Mouse (Mus musculus) retina, postnatal 1 day (tissue): Measurements from ENCODE around the gene Slc35g3.
"Not testable (repeated sequence)": the region's sequence is repeated elsewhere in the genome, so short reads cannot be mapped to it uniquely, and the experiment has no call there.

Experiments
- DNase-seq: peaks from one replicate; pipeline ENCODE4 v3.0.0-alpha.2; 2012

Gene Slc35g3

DNA sequence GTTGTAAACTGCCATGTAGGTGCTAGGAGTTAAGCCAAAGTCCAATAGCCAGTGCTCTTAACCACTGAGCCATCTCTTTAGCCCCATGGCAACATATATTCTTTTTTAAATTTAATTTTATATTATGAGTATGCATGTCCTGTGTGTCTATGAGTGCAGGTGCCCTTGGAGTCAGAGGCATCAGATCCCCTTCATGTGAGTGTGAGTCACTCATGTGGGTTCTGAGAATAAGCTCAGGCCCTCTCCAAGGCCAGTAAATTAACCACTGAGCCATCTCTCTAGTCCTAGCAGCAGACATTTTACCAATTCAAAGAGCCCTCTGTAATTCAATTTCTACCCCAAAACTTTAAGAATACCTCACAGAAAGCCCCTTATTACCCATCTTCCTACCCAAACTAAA, 9.1 kb downstream of the Slc35g3 start:
- DNase-seq: no peak

DNA sequence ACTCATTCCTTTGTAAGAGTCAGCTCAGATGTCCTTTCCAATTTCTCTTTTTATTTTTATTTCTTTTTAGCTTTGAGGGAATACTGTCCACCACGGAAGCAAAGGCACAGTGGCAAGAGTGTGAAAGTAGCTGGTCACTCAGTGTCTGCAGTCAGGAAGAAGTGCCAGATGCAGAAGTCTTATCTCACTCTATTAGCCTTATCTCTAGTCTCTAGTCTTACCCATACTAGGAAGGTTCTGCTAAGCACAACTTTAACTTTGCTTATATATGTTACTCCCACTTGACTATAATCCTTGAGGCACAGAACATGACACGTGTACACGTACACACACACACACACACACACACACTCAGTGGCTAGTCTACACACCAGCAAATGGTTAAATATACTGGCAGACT, 10.1 kb downstream of the Slc35g3 start:
- no peak for DNase-seq

DNA sequence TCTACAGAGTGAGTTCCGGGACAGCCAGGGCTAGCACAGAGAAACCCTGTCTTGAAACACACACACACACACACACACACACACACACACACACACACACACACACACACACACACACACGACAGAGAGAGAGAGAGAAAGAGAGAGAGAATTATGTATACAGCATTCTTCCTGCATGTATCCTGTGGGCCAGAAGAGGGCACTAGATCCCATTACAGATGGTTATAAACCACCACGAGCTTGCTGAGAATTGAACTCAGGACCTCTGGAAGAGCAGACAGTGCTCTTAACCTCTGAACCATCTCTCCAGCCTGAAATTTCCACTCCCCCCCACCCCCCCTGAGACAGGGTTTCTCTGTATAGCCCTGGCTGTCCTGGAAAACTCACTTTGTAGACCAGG, 30.4 kb downstream of the Slc35g3 start:
- DNase-seq: not testable (repeated sequence)

DNA sequence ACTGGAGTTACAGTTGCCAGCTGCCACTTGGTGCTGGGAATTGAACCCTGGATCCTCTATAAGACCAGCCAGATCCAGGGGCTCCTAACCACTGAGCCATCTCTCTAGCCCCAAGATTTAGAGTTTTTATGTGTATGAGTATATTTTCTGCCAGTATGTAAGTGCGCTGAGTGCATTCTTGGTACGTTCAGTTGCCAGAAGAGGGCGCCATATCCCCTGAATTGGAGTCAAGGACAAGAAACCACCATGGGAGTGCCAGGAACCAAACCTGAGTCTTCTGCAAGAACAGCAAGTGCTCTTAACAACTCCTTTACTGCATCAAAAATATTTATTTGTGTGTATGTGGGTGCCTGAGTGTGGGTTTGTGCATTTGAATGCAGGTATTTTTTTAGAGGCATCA, 32.7 kb downstream of the Slc35g3 start:
- peak; percentile 73 for DNase-seq

DNA sequence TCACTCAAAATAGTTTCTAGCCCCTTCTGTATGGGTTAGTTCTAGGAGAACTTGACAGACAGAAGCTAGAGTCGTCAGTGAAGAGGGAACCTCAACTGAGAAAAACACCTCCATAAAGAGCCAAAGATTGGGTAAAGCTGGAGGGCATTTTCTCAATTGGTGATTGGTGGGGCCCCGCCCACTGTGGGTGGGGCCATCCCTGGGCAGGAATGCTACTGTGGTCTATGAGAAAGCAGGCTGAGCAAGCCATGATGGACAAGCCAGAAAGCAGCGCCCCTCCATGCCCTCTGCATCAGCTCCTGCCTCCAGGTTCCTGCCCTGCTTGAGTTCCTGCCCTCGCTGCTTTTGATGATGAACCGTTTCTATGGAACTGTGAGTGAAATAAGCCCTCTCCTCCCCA, 35.8 kb downstream of the Slc35g3 start:
- no peak for DNase-seq

DNA sequence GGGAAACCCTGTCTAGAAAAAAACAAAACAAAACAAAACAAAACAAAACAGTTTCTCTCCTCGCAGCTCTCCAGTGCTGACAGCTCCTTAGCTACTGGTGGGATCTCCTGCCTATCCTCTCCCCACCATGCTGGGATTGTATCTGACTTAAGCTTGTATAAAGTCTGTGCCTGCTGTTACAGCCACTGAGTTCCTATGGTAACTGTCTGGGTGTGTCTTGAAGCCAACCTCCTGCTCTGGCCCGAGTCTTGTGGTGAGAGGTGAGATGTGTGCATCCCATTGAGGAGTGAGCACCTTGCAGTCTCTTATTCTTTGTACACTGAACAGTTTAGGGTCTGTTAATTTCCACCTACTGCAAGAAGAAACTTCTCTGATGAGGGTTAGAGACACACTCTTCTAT, 38.7 kb downstream of the Slc35g3 start:
- DNase-seq: no peak

DNA sequence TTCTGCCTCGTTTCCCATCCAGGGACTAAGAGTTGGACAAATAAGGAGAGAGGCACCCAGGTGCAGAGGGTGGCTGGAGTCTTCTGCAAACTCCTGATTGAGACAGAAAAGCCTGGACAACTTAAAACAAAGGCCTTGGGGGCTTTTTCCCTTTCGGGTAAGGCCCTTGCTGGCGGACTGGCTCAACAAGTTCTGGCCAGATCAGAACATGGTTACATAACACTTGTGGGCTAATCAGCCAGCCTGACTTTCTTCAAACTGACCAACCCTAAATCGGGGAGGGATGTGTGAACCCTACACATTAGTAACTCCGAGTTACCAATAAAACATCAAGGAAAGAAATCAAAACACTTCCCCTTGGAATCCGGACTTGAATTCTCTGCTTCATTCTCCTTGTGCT, 40.9 kb downstream of the Slc35g3 start:
- no peak for DNase-seq

DNA sequence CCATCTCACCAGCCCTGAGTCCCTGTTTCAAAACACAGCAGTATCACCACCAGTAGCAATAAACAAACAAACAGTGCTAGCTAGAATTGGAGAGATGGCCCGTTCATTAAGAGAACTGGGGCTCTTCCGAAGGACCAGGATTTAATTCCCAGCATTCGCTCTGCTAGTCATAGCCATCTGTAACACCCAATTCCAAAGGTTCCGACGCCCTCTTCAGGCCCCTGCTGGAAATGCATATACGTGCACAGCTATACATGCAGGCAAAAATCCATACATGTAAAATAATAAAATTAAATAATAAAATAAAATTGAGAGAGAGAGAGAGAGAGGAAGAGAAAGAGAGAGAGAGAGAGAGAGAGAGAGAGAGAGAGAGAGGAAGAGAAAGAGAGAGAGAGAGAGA, 42.3 kb downstream of the Slc35g3 start:
- no peak for DNase-seq

DNA sequence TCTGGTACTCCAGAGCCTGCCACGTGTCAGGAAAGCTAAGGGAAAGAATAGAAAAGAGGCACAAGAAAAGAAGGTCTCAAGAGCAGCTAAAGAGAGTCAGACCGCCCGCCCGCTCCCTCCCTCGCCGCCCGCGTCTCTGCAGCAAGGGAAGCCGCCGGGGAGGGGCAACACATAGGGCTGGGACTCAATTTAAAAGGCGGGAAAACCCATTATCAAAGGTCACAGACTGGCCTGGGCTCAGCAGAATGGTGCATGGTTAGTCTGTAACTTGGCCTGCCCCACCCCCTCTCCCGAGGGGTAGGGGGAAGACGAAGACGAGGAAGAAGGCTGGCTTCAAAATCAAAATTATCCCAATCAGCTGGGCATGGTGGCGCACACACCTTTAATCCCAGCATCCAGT, 43.1 kb downstream of the Slc35g3 start:
- no peak for DNase-seq

DNA sequence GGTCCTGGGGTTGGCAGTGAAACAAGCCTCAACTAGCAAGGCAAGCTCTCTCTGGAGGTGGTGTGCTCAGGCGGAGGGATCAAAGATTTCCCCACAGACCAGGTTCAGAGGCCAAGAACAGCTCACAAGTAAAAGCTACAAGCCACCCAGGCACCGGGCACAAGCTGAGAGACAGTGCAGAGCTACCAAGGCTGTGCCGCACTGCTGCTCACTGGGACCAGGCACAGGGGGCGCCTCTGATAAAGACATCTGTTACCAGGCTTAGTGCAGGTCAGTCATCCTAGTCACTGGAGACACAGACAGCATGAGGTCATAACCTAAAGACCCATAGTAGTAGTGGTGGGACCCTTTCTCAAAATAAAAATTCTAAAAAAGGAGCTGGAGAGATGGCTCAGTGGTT, 44.8 kb downstream of the Slc35g3 start:
- no peak for DNase-seq

DNA sequence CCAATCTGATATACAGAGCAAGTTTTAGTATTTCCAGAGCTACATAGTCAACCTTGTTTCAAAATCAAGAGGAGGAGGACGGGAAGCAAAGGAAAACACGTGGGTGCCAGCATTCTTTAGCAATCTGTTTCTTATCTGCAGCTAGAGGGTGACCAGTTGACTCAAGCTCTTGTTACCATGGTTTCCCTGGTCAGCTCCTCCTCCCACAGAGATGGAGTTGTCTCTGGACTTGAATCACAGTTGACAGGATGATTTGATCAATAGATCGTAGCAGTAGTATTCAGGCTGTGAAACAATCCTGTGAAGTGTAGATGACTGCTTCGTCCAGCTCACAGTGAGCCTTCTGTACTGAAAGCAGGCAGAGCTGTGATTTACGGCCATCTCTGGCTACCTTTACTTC, 45.8 kb downstream of the Slc35g3 start:
- DNase-seq: no peak

DNA sequence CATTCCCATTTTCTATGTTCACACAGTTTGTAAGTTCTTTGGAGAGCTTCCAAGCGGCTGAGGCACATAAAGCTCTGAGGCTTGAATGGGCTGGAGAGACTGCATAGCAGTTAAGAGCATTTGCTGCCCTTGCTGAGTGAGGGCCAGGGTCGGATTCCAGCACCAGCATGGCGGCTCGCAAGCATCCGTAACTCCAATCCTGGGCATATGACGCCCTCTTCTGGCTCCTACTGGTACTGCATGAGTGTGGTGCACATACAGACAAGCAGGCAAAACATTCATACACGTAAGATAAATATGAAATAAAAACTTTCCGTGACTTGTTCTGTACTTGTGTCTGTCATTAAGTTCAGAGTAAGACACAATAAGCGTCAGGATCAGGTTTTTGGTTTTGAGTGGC, 46.3 kb downstream of the Slc35g3 start:
- peak; percentile 42 for DNase-seq

DNA sequence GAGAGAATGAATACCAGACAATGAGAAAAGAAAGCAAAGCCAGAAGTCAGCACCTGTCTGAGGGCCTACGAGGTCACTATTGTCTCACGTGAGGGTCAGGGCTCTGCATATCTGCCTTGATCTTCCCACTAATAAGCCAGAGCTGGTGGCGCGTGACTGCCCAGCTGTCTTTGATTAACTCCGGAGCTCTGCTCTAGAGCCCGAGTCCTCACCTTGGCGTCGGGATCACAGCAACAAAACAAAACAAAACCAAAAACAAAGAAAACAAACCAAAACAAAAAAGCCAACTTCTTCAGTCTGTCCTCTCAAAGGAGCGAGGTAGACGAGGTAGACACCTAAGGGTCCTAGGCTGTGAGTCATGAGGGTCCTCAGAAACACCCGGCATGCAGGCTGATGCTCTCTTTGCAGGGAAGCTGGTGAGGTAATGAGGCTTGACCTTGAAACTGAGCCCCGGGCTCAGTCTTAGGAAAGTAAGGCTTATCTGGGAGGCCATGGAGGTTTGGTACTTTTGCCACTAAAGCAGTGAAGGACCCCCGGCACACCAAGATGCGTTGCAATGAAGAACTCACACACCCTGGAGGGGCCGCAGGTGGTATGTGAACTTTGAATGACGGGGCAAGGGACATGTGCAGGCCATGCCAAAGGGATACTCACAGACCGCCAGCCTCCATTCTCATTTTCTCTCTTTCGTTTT, 47.0 kb downstream of the Slc35g3 start:
- DNase-seq: peak; percentile 54

DNA sequence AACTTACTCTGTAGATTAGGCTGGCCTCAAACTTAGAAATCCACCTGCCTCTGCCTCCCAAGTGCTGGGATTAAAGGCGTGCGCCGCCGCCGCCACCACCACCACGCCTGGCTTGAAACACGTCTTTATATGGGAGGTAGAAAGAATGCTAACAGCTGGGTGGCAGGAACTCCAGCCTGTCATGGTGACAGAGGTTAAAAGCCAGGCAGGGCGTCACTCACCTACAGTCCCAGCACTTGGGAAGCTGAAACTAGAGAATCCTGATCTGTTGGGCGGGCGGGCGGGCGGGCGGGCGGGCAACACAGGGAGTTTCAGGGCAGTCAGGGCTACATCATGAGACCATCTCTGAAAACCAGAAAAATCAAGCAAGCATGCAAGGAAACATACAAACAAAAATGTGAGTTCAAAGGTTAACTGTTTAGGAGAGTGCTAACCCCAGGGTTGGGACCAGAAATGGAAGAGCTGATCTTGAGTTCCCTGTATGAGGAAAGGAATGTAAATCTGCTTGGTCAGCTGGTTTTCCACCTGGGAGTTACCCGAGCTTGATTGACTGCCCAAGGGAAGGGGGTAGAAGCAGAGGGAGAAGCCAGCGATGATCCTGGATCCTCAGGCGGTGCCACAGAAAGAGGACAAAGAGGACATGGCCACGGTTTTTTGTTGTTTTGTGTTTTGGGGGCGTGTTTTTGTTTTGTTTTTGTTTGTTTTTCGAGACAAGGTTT, 48.7 kb downstream of the Slc35g3 start:
- no peak for DNase-seq

DNA sequence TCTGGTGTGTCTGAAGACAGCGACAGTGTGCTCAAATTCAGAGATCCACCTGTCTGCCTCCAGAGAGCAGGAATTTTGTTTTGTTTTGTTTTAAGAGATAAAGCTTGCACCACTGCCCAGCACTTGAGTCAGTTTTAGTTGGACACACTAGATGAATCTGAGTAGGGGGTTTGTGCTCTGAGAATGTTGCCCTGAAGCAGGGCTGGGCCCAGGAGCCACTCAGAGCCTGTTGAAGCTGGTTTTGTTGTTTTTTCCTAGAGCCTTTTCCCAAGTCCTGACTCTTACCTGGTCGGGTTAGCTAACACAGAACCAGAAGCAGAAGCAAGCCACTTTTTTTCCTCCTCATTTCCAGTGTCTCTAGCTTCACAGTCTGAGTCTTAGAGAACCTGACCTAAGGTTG, 50.7 kb downstream of the Slc35g3 start:
- DNase-seq: no peak

DNA sequence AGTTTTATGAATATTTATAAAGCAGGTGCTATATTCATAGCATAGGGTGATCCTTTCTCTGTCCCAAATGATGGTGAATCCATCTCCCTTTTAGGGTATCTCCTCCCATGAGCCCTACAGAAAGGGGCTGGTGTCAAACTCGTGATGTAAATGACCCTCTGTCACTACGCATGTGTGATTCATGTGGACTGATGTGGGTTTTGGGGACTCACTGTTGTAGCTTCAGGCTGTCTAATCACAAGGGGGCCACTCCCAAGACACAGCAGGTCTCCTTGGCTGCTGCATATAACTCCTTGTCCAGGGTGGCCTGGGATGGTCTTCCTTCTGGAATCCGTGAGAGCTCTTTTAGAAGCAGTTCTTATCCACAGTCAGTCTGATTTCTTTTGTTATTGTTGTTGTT, 51.3 kb downstream of the Slc35g3 start:
- no peak for DNase-seq
